Mouse (Mus musculus) ES-E14 (cell line): ENCODE measurements around the gene Zfp334. TPM values are rescaled to one million over a fixed set of nuclear protein-coding genes. Genes with fewer than 3 reads are reported as not detected.

Experiments used
- DNase-seq: peaks from one replicate; pipeline ENCODE4 v3.0.0-alpha.2; 2013; ENCODE audit warnings: low read depth, low spot score
- H3K27ac ChIP-seq: 2 replicates; pipeline ENCODE4 v1.5.1; 2012; ENCODE audit warnings: low read depth, mild to moderate bottlenecking, low read length, moderate library complexity, mixed read lengths; ENCODE audit not compliant: poor library complexity, insufficient read depth, severe bottlenecking
- H3K36me3 ChIP-seq: 2 replicates; pipeline ENCODE4 v1.6.1; 2012; ENCODE audit warnings: mild to moderate bottlenecking, low read length, moderate library complexity, mixed read lengths; ENCODE audit not compliant: control insufficient read depth, poor library complexity, insufficient read depth, severe bottlenecking
- H3K4me1 ChIP-seq, 2 experiments: fragments of 150-350 bp in 1 of 2; sonication (generic) in 1 of 2; 2 replicates each; pipeline ENCODE4 v1.6.1; 2012; ENCODE audit warnings: low read length in 2 of 2, mild to moderate bottlenecking in 1 of 2, mixed read lengths in 1 of 2; ENCODE audit not compliant: control insufficient read depth in 2 of 2, insufficient read depth in 2 of 2, poor library complexity in 1 of 2
- H3K4me3 ChIP-seq, 2 experiments: fragments of 150-350 bp in 1 of 2; sonication (generic) in 1 of 2; 2 replicates each; pipeline ENCODE4 v1.5.1; 2012; ENCODE audit warnings: low read length in 2 of 2, low read depth in 1 of 2, mild to moderate bottlenecking in 1 of 2, mixed read lengths in 1 of 2; ENCODE audit not compliant: insufficient read depth in 1 of 2, poor library complexity in 1 of 2, severe bottlenecking in 1 of 2
- H3K9ac ChIP-seq: 2 replicates; pipeline ENCODE4 v1.6.1; 2012; ENCODE audit warnings: low read depth, mild to moderate bottlenecking, low read length, mixed read lengths; ENCODE audit not compliant: poor library complexity, insufficient read depth, severe bottlenecking
- H3K9me3 ChIP-seq: fragments of 150-350 bp; sonication (generic); 2 replicates; pipeline ENCODE4 v1.6.1; 2012; ENCODE audit warnings: low read depth, mild to moderate bottlenecking, low read length; ENCODE audit not compliant: control insufficient read depth, insufficient read depth
- CHD2 ChIP-seq: IDR thresholded peaks from 2 replicates; pipeline ENCODE4 v1.6.1; 2014; ENCODE audit warnings: mild to moderate bottlenecking, low read depth, low read length, inconsistent platforms
- HCFC1 ChIP-seq: IDR thresholded peaks from 2 replicates; pipeline ENCODE4 v1.6.1; 2012; ENCODE audit warnings: low read length, inconsistent platforms, borderline replicate concordance; ENCODE audit not compliant: insufficient read depth
- MAFK ChIP-seq: IDR thresholded peaks from 2 replicates; pipeline ENCODE4 v1.6.1; 2014; ENCODE audit warnings: mild to moderate bottlenecking, low read depth, low read length, inconsistent platforms; ENCODE audit not compliant: insufficient read depth
- ZC3H11A ChIP-seq: IDR thresholded peaks from 2 replicates; pipeline ENCODE4 v1.6.1; 2012; ENCODE audit warnings: low read depth, mild to moderate bottlenecking, inconsistent platforms, low read length, borderline replicate concordance
- ZNF384 ChIP-seq: IDR thresholded peaks from 2 replicates; pipeline ENCODE4 v1.6.1; 2012; ENCODE audit warnings: low read depth, low read length, inconsistent platforms
- in situ Hi-C, 2 experiments: fragments of 600-800 bp; cut with MboI; formaldehyde crosslinking; loops; one replicate each; pipeline ENCODE4 v1.15.1; 2025; ENCODE audit warnings: low sequenced_read_pairs in 2 of 2, inconsistent platforms in 1 of 2; ENCODE audit not compliant: unreplicated experiment in 2 of 2
- total RNA-seq: library from RNA; depleted of rRNA; stranded (reverse); fragments of 300-350 nt; gene quantifications from 2 replicates; pipeline ENCODE4 v1.2.3, GENCODE M21; 2012; rRNA removed

Zfp334 gene
- 4.5 and 6.5 TPM in 2 replicates for total RNA-seq

- no peak within 1 kb of the TSS for H3K27ac ChIP-seq
- TF ChIP-seq HCFC1 (peak; percentile 87), CHD2 (no peak), MAFK (no peak), ZNF384 (no peak), ZC3H11A (no peak)
- in situ Hi-C loops = no loop called here
- H3K4me1 ChIP-seq = peaks cover 0 to 3% of the 10 kb centered on the region in 2 experiments; a peak in 1 of 4 replicates
- DNase-seq = peak; percentile 92
- no peaks in the 10 kb centered on the region for H3K9me3 ChIP-seq
- H3K9ac ChIP-seq = peak within 1 kb of the TSS; percentile 66
- peak within 1 kb of the TSS; percentile 67 to 70 for H3K4me3 ChIP-seq
- H3K36me3 ChIP-seq = peaks cover 10% of the 10 kb centered on the region; the same call in 1 of the 2 replicates
Observed at GRCm38 (mm10) chr2:165387844-165388495, at the start of gene Zfp334. Zfp334 (minus strand) TSS chr2:165388259.

- no peak overlapping the region for H3K9ac ChIP-seq
Observed at GRCm38 (mm10) chr2:165428694-165429093, 40.6 kb upstream of the Zfp334 start.

GRCm38 (mm10) chr2:165420195-165420594 lies 32.1 kb upstream of the Zfp334 start:
- no peak overlapping the region for H3K9ac ChIP-seq
- no peaks in the 10 kb centered on the region for H3K9me3 ChIP-seq
- H3K4me3 ChIP-seq = no peak overlapping the region
- H3K27ac ChIP-seq = no peak overlapping the region
- no peak for DNase-seq
- no peak for TF ChIP-seq MAFK
- no peak for TF ChIP-seq HCFC1
- TF ChIP-seq ZNF384 = no peak
- TF ChIP-seq ZC3H11A = no peak
- no peak for TF ChIP-seq CHD2
- in situ Hi-C loops = no loop called here
- peaks cover 0 to 13% of the 10 kb centered on the region in 2 experiments; a peak in 1 of 4 replicates for H3K4me1 ChIP-seq
- H3K36me3 ChIP-seq = no peaks in the 10 kb centered on the region

More at GRCm38 (mm10) chr2:165428694-165429093, 40.6 kb upstream of the Zfp334 start:
- no peaks in the 10 kb centered on the region for H3K9me3 ChIP-seq
- H3K27ac ChIP-seq = no peak overlapping the region
- no peaks in the 10 kb centered on the region for H3K4me1 ChIP-seq
- no peaks in the 10 kb centered on the region for H3K36me3 ChIP-seq
- no peak for DNase-seq
- in situ Hi-C loops = no loop called here
- TF ChIP-seq ZNF384 (no peak), HCFC1 (no peak), ZC3H11A (no peak), MAFK (no peak), CHD2 (no peak)
- no peak overlapping the region for H3K4me3 ChIP-seq

GRCm38 (mm10) chr2:165419670-165420111 lies 31.6 kb upstream of the Zfp334 start:
- H3K9ac ChIP-seq = no peak overlapping the region
- H3K27ac ChIP-seq = no peak overlapping the region
- H3K9me3 ChIP-seq = no peaks in the 10 kb centered on the region
- DNase-seq = no peak
- in situ Hi-C loops = no loop called here
- peaks cover 0 to 13% of the 10 kb centered on the region in 2 experiments; a peak in 1 of 4 replicates for H3K4me1 ChIP-seq
- no peaks in the 10 kb centered on the region for H3K36me3 ChIP-seq
- TF ChIP-seq CHD2 (no peak), MAFK (no peak), ZNF384 (no peak), ZC3H11A (no peak), HCFC1 (no peak)
- no peak overlapping the region for H3K4me3 ChIP-seq
